Mouse (Mus musculus): ENCODE measurements around the gene Nhs. TPM values are rescaled to one million over a fixed set of nuclear protein-coding genes. Genes with fewer than 3 reads are reported as not detected.

The Nhs gene
- 1 to 10 TPM; 1.3 to 2.7 TPM for total RNA-seq (2021)
- long read RNA-seq, experiment 1, partial matches to known transcripts = 1 of 2 reads
- long read RNA-seq, experiment 1, other reads (novel, unspliced or antisense) = 1 of 2 reads
- long read RNA-seq, experiment 2, partial matches to known transcripts = 1 of 2 reads
- long read RNA-seq, experiment 2, other reads (novel, unspliced or antisense) = 1 of 2 reads

DNA sequence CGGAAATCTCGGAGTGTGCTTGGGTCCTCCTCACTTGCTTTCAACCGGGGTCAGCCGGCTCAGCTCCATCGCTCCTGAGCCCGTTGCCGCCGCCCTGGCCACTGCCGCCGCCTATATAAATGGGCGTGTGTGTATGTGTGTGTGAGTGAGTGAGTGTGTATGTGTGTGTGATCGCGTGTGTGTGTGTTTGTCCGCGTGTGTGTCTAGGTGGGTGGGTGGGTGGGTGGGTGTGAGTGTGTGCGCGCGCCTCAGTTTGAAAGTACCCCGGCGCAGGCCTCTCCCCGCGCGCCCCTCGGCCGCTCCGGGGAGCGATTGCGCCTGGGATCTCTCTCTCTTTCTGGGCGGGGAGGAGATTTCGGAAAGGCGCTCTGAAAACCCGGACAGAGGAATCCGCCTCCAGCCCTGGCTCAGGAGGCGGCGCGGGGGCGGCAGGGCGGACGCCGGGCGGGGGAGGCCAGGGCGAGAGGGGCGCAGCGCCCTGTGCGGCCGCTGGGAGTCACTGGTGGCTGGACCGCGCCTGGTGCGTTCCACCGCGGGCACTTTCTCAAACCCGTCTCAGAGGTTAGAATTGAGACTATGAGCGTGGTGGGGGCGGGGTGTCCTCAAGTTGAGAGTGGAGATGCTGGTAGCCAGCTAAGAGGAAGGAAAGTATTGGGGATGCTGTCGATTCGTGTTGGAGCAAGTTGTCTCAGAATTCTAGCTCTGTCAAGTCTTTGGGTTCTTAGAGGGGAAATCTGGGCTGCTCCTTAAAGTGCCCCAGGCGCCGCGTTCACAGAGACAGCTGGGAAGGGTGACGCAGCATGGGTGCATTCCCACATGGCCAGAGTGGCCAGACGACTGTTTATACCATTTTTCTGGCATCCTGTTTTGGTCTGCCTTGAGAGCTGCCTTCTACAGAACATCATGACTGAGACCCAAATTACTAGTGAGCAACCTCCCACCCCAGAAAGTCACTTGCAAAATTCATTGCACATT, at the start of gene Nhs:
Nhs (minus strand) TSS at position 94 of the 975 bp plus-strand sequence.
- DNase-seq (ENCODE audit: low spot score) = peak; percentile 22

DNA sequence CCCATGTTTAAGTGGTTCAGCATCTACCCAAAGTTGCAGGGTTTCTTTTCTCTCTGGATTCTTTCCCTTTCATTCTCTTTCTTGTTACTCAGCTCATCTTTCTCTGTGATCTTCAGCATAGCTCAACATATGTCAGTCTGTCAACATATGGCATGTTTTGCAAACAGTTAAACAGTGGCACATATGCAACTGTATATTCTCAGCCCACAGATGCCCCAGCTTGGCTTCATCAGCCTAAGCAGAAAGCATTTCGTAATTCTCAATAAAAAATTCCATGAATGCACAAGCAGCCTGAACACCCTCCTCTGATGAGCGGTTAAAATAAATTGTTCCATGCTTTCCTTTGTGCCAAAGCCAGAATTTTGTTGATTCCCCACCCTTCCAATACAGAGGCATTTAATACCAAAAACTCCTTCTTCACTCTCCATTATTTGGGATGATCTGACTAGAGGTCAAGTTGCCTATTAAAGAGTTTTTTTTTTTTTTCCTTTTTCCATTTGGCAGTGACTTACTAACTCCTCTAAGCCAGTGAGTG, 46.9 kb upstream of the Nhs start:
- no peak for DNase-seq (ENCODE audit: low spot score)

DNA sequence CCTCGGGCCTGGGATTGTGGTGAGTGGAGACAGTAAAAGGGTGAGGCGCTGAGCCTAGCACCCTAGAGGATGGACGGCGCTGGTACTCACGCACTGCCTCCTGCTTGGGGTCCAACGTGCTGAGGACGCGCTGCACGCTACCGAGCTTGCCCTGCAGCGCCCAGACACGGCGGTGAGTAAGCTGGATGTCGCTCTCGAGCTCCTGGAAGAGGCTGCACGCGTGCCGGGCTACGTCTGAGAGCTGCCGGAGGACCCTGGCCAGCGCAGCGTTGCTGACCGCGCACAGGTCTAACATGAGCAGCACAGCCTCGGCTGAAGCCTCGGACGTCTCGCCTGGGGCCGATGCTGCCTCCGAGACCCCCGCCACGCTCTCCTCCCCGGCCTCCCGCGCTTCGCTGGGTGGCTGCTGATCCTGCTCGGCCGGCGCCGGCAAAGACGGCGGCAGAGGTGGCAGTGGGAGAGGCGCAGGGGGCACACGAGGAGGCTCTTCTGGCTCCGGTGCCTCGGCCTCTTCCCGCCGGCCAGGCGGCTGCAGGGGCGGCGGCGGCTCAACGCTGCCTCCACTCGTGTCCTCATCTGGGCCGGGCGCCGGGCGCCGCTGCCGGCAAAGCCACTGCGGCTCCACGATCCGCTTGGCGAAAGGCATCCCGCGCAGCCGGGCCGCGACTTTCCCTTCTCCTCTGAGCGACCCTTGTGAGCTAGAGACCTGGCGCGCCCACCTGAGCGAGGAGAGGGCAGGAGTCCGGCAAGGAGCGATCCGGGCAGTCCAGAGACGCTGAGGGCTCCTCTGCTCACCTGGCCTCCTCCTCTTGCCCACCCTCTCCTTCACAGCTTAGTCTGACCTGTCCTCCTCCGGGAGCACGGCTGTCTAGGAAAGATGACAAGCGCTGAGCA, 540 bp downstream of the Nhs start:
- DNase-seq (ENCODE audit: low spot score) = no peak

DNA sequence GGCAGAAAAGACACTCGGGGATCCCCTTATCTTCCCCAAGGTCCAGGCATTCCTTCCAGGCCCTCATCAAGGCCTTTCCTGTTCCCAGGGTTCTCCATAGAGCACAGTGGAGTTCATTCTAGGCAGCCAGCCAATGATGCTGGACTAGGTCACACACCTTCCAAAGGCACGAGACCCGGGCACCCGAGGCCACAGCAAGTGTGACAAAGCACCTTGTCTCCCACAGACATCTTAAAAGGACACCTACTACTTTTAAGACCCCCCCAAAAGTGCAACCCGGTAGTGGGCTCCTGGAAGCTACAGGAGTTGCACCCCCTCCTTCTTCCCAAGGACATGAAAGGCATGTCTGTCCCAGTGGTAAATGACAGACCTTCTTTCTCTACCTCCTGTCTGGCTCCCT, 1.4 kb downstream of the Nhs start:
- no peak for DNase-seq (ENCODE audit: low spot score)

DNA sequence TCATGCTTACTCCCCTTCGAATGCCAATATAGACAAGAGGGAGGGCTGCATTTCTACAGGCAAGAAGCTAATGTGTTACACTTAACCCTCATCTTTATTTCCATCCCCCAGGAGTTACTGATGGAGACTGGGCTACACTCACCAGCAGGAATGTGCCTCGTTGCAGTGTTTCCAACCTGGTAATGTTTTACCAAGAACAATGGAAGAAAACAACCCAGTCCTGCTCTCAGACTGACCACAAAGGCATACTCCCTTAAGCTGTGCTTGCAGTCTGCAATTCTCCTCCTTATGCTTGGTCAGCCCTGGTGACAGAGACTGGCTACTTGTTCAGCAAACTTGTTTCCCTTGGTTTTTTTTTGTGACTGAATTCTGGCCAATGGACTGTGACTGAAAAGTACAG, 21.7 kb downstream of the Nhs start:
- no peak for DNase-seq (ENCODE audit: low spot score)

DNA sequence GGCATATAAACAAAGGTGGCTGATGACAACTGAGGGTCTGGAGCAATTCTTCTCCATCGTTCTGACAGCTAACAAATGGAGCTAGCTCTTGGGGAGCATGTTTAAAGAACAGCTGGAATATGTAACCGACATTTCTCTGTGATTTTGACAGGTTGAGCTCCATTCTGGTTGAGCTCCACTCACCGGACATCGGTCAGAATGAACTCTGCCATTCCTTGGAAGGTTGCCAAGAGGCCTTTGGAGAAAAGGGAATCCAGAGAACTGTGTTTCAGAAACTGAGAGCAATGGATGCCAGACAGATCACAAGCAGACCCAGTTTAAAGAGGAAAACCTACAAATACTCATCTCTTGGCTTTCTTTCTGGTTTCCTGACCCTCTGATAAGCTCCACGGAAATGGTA, 46.3 kb downstream of the Nhs start:
- DNase-seq (ENCODE audit: low spot score) = no peak

DNA sequence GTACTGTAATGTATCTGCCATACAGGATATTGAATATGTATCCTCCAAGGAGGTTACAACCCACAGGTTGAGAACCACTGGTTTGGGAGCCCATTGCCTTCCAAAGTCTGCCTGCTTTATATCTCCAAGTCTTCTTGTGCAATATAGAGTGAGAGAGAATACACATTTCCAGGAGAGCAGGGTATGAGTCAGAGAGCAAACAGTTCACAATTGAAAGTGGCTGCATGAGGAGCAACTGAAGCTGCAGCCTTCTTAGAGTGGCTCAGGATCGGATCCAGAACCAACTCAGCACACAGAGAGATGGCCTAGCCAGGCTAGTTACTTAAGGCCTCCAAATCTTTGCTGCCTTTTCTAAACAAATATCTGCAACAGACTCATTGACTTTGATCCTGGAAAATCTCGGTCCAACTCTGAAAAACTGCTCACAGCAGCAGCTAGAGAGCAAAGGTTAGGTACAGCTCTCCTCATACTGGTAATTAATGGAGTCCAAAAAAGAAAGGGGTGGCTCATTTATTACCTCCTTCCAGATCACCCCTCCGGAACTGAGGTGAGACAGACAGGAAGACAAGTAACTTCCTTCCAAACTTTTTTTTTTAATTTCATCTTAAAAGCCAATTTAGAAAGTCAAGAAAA, 56.6 kb downstream of the Nhs start:
- DNase-seq (ENCODE audit: low spot score) = no peak

DNA sequence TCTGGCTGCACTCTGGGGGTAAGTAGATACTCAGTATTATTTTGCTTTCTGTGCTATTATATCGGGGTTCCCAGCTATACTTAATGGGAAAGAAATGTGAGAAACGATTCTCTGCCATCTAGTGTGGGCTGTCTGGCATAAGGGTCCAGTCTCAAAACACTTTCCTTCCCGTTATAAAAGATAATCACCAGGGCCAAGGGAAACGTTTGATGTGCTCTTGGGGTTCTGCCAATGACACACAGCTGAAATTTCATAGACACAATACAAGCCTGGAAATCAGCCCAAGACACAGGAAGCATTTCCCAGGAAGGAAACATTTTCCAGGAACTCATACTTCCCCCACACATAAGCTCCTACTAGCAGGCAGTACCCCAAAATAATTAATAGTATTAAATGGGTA, 61.2 kb downstream of the Nhs start:
- no peak for DNase-seq (ENCODE audit: low spot score)

DNA sequence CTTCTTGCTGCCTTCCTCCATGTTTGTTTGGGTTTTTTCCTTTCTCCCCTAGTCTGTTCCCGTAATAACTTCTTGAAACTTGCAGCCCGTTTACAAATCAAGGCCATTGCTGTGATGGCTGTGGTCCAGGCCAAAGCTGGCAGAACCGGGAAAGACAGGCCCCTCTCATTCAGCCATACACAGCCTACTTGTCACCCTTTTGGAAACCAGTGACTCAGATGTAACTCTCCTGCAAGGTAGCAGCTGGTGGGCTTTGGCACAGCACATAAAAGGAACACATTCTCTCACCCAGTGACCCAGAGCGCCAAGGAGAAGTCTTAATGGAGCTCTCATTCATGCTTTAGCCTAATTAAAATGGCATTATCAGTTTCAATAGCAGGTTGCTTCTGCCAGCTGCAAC, 72.2 kb downstream of the Nhs start:
- DNase-seq (ENCODE audit: low spot score) = no peak

DNA sequence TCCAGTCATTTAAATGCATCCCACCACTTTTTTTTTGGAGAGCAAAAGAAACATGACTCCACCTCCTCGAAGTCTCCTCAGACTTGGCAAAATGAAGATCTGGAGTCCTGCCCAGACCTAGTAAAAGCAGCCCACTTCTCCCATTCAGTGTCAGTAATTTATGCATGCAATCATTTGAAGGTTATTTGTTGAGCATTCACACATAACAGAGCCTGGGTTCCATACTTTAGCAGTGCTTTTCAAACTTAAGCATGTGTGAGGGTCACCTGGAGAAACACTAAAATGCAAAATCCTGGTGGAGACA, 73.7 kb downstream of the Nhs start:
- DNase-seq (ENCODE audit: low spot score) = no peak

DNA sequence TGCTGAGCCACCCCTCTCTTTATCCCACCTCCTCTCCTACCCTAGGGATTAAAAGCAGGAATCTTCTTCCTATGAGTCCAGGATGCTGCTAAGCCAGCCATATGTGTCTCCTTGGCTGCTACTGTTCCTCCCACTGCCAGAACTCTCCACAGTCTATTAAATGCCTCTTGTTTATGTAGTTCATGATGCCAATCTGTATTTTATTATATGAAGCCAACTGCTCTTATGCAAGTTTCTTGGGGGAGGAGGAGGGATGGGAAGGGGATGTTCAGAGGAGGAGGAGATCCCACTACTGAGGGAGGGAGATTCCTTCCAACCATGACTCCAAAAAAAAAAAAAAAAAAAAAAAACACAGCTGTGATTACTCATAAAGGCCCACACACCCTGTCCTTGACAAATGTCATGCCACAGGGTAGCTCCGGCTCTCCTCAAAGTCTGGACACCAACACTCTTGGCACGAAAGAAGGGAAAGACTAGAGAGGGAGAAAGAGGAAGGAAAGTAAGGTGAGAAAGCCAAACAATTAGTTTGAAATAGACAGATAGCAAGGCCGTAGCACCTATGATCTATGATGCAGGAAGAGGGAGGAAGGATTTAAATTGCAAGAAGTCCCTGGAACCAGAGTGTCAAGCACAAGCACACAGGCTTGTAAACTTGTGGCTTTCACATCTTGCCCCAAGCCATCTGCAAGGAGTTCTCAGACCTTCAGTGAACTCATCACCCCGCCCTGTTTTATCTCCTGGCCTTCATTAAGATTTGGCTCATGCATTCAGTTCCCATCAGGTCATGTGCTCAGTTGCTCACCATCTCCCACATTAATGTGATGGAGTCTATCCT, 74.3 kb downstream of the Nhs start:
- peak; percentile 3 for DNase-seq (ENCODE audit: low spot score)

DNA sequence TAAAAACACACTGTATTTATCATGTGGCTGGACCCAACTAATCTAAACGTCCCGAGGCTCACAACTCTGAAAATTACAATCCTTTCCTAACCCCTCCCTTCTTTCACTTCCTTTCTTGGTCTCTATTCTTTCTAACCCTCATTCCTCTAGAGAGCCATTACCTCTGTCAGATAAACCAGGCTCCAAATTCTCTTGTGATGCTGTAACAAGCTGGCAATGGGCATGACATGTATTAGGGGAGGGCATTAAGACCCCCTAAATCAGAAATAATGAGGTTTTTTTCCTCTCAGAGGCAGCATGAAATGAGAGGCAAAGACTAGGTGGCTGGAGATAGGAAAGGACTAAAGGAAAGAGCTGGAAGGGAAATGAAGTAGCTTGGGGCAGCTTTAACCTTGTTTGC, 96.4 kb downstream of the Nhs start:
- no peak for DNase-seq (ENCODE audit: low spot score)

DNA sequence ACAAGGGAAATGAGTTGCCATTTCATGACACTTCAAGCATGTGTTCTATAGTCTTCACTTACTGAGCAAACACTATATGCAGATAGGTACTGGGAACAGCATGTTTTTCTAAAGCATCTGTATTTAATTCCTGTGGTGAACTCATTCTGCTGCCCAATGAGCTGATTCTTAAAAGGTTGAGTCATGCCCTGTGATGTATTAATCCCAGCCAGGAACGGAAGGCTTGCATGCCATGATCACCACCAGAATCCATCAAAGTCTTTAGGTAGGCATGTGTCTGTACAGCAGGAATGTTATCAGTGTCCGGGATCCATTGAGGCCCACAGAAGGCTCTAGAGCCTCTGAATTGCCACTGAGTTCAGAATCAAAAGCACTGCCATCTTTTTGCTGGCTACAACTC, 103.9 kb downstream of the Nhs start:
- DNase-seq (ENCODE audit: low spot score) = no peak

DNA sequence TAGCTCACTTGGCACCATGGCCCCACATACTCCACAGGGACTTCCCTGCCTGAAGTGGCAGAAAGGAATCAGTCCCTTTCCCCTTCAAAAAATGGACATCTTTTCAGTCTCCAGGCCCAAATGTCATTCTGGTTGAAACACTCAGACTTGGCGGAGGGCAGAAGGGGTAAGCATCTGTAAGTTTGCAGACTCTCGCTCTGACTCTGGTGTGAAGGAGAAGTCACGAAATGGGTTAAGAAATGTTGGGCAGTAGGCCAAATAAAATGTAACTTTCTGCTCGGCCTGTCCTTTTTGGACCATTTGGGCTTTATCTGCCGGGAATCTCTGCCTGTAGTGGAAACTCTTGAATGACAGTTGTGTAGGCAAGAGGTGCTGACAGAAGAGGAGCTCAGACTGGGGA, 106.0 kb downstream of the Nhs start:
- DNase-seq (ENCODE audit: low spot score) = no peak

DNA sequence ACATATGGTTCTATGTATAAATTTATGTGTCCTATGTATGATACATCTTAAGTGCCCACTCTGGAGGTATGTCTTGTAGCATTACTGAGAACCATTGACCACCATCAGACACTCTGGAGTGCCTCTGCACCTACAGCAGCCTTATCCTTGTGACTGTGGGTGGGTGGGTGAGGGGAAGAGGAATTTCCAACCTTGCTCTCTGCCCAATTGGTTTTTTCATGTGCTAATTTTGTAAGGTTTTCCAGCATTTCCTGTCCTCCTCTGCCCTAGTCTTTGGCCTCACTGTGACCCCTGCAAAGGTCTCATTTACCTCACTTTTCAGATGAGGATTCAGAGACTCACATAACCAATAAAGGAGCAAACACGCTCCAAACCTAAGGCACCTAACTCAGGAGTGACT, 107.0 kb downstream of the Nhs start:
- DNase-seq (ENCODE audit: low spot score) = no peak

DNA sequence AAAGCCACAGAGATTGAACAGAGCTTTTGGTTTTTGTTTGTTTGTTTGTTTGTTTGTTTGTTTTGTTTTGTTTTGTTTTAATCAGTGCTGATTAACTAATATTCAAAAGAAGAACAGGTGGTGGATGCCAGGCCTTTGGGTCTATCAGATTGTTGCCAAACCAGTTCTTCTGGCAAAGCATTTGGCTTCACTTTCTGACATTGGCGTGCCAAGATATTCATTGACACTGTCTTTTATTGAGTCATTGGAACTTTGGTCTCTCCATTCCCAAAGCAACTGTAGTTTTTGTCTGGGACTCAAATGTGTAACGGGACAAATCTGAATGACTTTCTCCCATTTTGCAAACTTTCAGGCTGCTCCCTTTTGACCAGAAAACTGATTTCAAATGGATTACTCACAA, 109.9 kb downstream of the Nhs start:
- no peak for DNase-seq (ENCODE audit: low spot score)

DNA sequence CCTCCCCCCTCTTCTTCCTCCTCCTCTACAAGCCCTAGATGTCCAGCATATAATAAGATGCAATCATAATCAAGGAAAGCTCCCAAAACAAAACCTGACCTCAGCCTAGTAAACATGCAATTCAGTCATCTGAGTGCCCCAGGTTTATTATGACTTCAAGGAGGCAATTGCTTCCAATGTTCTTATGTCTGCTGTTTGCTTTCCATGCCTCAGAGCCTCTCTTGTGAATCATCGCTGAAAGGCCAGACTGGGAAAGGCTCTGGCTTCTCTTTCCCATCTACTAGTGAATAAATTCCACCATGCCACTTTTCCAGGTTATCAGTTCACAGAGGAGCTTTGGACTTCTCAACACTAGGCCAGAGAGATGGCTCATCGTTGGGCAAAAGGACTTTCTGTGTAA, 114.0 kb downstream of the Nhs start:
- DNase-seq (ENCODE audit: low spot score) = no peak

DNA sequence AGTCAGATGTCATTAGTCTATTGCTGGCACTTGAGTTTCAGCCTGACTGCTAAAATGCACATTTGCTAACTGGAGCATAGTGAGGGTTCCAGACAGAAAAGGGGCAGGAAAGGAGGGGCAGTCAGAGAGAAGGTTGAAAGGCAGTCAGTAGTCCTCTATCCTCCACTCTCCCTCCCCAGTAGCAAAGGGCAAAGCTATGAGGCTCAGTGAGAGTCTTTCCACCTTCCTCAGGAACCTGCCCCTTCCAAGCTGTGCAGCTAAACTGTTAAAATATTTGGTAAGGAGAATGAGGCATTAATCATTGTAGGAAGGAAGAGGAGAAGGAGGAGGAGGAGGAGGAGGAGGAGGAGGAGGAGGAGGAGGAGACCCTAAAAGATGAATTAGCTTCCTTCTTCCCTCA, 115.4 kb downstream of the Nhs start:
- DNase-seq (ENCODE audit: low spot score) = no peak

DNA sequence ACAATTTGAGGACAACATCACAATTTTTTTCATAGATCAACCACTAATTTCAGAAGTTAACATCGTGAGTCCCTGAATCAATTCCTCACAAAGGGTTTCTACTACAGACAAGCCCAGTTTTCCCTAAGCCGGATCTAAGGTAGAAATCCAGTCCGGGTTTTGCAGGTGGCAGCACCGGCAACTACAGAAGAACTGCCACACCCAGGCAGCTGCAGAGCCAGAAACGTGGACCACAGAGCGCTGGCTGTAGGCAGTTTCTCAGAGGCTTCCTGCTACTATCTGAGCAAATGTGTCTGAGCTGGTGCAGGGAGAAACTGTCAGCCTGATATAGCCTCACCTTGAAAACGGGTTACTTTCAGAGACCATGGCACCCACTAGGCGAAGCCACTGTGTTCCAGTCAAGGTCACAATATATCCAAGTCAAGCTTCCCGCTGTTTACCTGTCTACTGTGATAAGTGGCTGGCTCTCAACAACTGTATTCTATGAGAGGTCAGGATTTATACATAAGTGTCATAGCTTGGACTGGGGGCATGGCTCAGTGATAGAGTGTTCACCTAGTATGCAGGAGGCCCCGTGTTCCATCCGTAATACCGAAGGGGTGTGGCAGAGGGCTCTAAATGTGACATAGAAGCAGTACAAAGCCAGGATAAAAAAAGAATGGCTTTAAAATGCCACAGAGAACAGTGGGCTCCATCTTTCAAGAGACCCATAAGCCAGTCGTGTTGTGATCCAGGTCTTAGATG, 134.1 kb downstream of the Nhs start:
- peak; percentile 24 for DNase-seq (ENCODE audit: low spot score)

DNA sequence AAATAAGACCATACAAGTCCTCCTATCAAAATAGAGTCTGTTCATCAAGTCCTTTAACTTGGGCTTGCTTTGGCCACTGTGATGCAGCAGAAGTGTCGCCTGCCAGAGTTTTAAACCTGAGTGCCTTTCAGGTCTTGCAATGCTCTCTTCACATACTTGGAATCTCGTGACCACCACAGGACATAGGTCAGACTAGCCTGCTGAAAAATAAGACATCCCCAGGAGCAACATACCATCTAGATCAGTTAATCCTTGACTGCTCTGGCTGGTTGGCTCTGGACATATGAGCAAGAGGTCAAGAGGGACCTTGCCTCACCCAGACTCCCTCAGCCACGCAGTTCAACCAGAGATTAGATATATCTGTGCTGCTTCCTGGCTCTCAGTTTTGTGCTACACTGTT, 137.8 kb downstream of the Nhs start:
- DNase-seq (ENCODE audit: low spot score) = no peak

Measured in gastrocnemius, adult 18-20 months (tissue).